Mouse (Mus musculus): ENCODE data around the gene Tspan8.

DNA sequence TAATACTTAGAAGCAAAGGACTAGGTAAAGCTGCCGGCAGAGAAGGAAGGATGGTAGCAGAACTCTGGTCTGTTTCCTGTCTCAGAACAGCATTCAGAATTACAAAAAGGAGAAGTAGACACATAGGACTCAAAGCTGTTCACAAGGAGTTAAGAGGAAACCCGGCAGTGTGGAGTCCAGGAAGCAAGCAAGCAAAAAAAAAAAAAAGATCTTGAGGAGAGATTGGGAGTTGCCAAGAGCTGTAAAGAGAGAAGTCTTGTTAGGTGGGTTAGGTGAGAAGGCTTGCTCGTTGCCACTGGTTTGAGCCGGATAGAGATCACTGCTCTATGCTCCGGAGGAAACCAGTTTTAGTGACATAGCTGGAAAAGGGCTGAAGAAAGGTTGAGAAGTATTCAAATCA is 10.6 kb upstream of the Tspan8 start:
- TF ChIP-seq POLR2A (IDR thresholded peaks at IDR 0.05; ENCODE audit: low read depth, low read length) = no peak
- TF ChIP-seq CTCF (conservative IDR thresholded peaks at IDR 0.05; ENCODE audit: insufficient read depth, insufficient read length, low read depth, low read length) = no peak

Data from kidney, adult 2 months (tissue).